In genomic region chr2:12290235-12290634, GRCm38 (mm10) we compare ENCODE assay signal across 14 mouse cellular contexts. TPM values are rescaled to one million over a fixed set of nuclear protein-coding genes. Genes with fewer than 3 reads are reported as not detected.
"Had no signal": no experiment of that assay in that cellular context is flagged by ENCODE, and none has a peak within 500 bp of the region (broad histone marks: within the 10 kb centered on the region; RNA-seq: fewer than 3 reads in every experiment).

No protein-coding gene starts in this region.

- DNase-seq: kidney, adult 8-10 months; kidney, postnatal 25 days; lung, embryonic 14.5 days; lung, postnatal 10 days; midbrain, embryonic 14.5 days; right cerebral cortex, postnatal 4 days; thymus, adult 2 months; thymus, postnatal 25 days had no signal

- H3K4me1 ChIP-seq: neural tube, embryonic 15.5 days; stomach, embryonic 15.5 days had no signal

- H3K9ac ChIP-seq: limb, embryonic 15.5 days; liver, embryonic 12.5 days; lung, embryonic 14.5 days; neural tube, embryonic 15.5 days; stomach, embryonic 15.5 days had no signal

- H3K27ac ChIP-seq: limb, embryonic 15.5 days; liver, embryonic 12.5 days; neural tube, embryonic 15.5 days; stomach, embryonic 15.5 days had no signal

- H3K9me3 ChIP-seq: limb, embryonic 15.5 days; liver, embryonic 12.5 days; neural tube, embryonic 15.5 days; stomach, embryonic 15.5 days had no signal

- H3K27me3 ChIP-seq: limb, embryonic 15.5 days; liver, embryonic 12.5 days; neural tube, embryonic 15.5 days; stomach, embryonic 15.5 days had no signal

- H3K36me3 ChIP-seq: limb, embryonic 15.5 days; liver, embryonic 12.5 days; neural tube, embryonic 15.5 days; stomach, embryonic 15.5 days had no signal

- ATAC-seq: liver, embryonic 12.5 days had no signal

- H3K4me3 ChIP-seq: limb, embryonic 15.5 days; liver, embryonic 12.5 days; myocyte; neural tube, embryonic 15.5 days; stomach, embryonic 15.5 days had no signal

- H3K4me2 ChIP-seq: limb, embryonic 15.5 days; liver, embryonic 12.5 days; lung, embryonic 14.5 days; neural tube, embryonic 15.5 days; stomach, embryonic 15.5 days had no signal

RNA-seq across cellular contexts. Expression of gene Itga8, which starts 11.5 kb away (rescaled TPM):
- total RNA-seq: megakaryocyte-erythroid progenitor cell, adult 5-6 weeks had no signal
